Mouse (Mus musculus) left cerebral cortex, postnatal 25 days (tissue): ENCODE measurements around the gene Smim8. TPM values are rescaled to one million over a fixed set of nuclear protein-coding genes. Genes with fewer than 3 reads are reported as not detected.

ENCODE experiments used
- DNase-seq, 2 experiments: peaks; one replicate each; pipeline ENCODE4 v3.0.0; 2022; ENCODE audit warnings: low spot score in 2 of 2, mixed read lengths in 1 of 2
- intact Hi-C: fragments of 180-260 bp; cut with DNase I; formaldehyde crosslinking; loops from one replicate; pipeline ENCODE4 v1.15.1; 2025
- total RNA-seq, 2 experiments: library from RNA; stranded (reverse); gene quantifications; 2 replicates each; pipeline ENCODE4 v1.2.3; 2021

Gene Smim8
- total RNA-seq, 2 experiments from 2014 or later, result 19.5 to 24.3 TPM

GRCm38 (mm10) chr4:34724306-34724705 lies 53.9 kb downstream of the Smim8 start:
- no peak for DNase-seq
- intact Hi-C loops, result no loop called here

DNA sequence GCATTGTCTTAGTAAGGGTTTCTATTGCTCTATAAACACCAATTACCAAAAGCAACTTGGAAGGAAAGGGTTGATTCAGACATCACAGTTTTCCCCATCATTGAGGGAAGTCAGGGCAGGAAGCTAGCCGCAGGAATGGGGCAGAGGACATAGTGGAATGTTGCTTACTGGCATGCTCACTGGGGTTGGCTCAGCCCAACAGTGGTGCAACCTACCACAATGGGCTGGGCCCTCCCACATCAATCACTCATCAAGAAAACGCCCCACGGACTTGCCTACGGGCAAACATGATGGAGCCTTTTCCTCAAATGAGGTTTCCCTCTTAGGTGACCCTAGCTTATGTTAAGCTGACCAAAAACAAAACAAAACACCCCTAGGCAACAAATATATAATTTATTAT lies 55.0 kb downstream of the Smim8 start:
- intact Hi-C loops, result no loop called here
- no peak for DNase-seq

- intact Hi-C loops, result no loop called here
- DNase-seq, result no peak
Measured at GRCm38 (mm10) chr4:34720127-34720895, 57.9 kb downstream of the Smim8 start.

GRCm38 (mm10) chr4:34719421-34719820 lies 58.8 kb downstream of the Smim8 start:
- intact Hi-C loops, result no loop called here

More at GRCm38 (mm10) chr4:34719421-34719820, 58.8 kb downstream of the Smim8 start:
- no peak for DNase-seq

Other genes with a start within 250 kb of the Smim8 start
- 100 to 1,000 TPM; 103 to 114 TPM for gene Akirin2, start 227.5 kb downstream of the Smim8 start, total RNA-seq
- 10 to 100 TPM; 38.5 TPM for gene Orc3, start 163.5 kb downstream of the Smim8 start, total RNA-seq
- 10 to 100 TPM; 27.5 to 32.4 TPM for gene Rars2, start 163.5 kb downstream of the Smim8 start, total RNA-seq
- gene Slc35a1, start 91.0 kb downstream of the Smim8 start, total RNA-seq, result 10 to 100 TPM; 19.6 to 22.6 TPM
- 1 to 10 TPM; 2.1 to 2.5 TPM for gene Cfap206, start 48.2 kb downstream of the Smim8 start, total RNA-seq
- not detected for gene Gm136, start 22.2 kb downstream of the Smim8 start, total RNA-seq
- gene Zfp292, start 104.5 kb upstream of the Smim8 start, total RNA-seq, result 10 to 100 TPM; 26.5 to 26.7 TPM
- not detected for gene Cga, start 115.4 kb upstream of the Smim8 start, total RNA-seq